Mouse (Mus musculus) liver, adult 2 months (tissue): ENCODE measurements around the gene Gas6.

Source experiments
- CTCF ChIP-seq: fragments of 200-500 bp; IDR thresholded peaks from 2 replicates; pipeline ENCODE4 v1.5.1; 2011; ENCODE audit warnings: low read depth, low read length, control low read depth
- POLR2A ChIP-seq: fragments of 200-500 bp; IDR thresholded peaks from 2 replicates; pipeline ENCODE4 v1.6.1; 2011; ENCODE audit warnings: low read length, control low read depth; ENCODE audit not compliant: insufficient read depth; ENCODE audit errors: extremely low read depth

DNA sequence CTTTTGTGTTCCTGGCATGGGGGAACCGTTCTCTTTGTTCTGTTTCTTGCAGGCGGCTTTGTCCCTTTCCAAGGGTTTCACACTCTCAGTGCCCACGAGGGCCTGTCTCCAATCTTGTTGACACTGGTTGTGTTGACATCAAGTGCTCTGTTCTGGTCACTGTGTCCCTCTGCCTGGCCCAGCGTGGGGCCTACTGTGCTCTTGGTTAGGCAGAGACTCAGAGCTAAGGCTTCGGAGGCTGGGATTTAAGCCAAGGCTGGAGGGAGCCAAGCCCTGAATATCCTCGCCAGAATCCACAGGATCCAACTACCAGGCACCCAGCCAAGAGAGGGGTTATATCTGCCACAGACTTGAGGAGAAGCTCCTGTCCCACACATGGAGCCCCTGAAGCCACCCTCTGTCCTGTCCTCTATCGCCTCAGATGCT lies 35.6 kb upstream of the Gas6 start:
- TF ChIP-seq CTCF: no peak
- TF ChIP-seq POLR2A: no peak
